Mouse (Mus musculus): ENCODE data around the gene Sox5. TPM values are rescaled to one million over a fixed set of nuclear protein-coding genes. Genes with fewer than 3 reads are reported as not detected.

Sox5 gene
- polyA plus RNA-seq, 1 experiment from 2014 or later: 19.9 TPM

GRCm38 (mm10) chr6:144687681-144688080 lies 94.1 kb downstream of the Sox5 start:
- Histone ChIP-seq H3K36me3 (no peaks in the 10 kb centered on the region), H3K4me2 (no peak overlapping the region), H3K9ac (no peak overlapping the region), H3K27ac (ENCODE audit: poor library complexity, severe bottlenecking) (no peak overlapping the region), H3K9me3 (replicated peaks) (no peaks in the 10 kb centered on the region), H3K27me3 (replicated peaks) (no peaks in the 10 kb centered on the region), H3K4me1 (replicated peaks) (peaks cover 8% of the 10 kb centered on the region), H3K4me3 (no peak overlapping the region)
- no peak for ATAC-seq (ENCODE audit: insufficient number of reproducible peaks, low FRiP score)
- whole genome bisulfite sequencing: 29% methylated on average over 8 of the region's 8 CpGs

GRCm38 (mm10) chr6:144681045-144681789 lies 100.6 kb downstream of the Sox5 start:
- no peak overlapping the region for H3K4me3 ChIP-seq
- no peaks in the 10 kb centered on the region for H3K9me3 ChIP-seq (replicated peaks)
- H3K36me3 ChIP-seq: no peaks in the 10 kb centered on the region
- H3K9ac ChIP-seq: no peak overlapping the region
- no peak overlapping the region for H3K27ac ChIP-seq (ENCODE audit: poor library complexity, severe bottlenecking)
- no peaks in the 10 kb centered on the region for H3K27me3 ChIP-seq (replicated peaks)
- WGBS: 61% methylated on average over 12 of the region's 12 CpGs
- no peak for ATAC-seq (ENCODE audit: insufficient number of reproducible peaks, low FRiP score)
- H3K4me2 ChIP-seq: no peak overlapping the region
- H3K4me1 ChIP-seq (replicated peaks): peaks cover 5% of the 10 kb centered on the region; the same call in 1 of the 2 replicates

- Histone ChIP-seq H3K4me2 (no peak overlapping the region), H3K36me3 (no peaks in the 10 kb centered on the region), H3K27me3 (replicated peaks) (no peaks in the 10 kb centered on the region), H3K4me3 (no peak overlapping the region), H3K9ac (no peak overlapping the region), H3K4me1 (replicated peaks) (peaks cover 5% of the 10 kb centered on the region; the same call in 1 of the 2 replicates), H3K27ac (ENCODE audit: poor library complexity, severe bottlenecking) (no peak overlapping the region), H3K9me3 (replicated peaks) (no peaks in the 10 kb centered on the region)
- WGBS: 85% methylated on average over 9 of the region's 9 CpGs
- no peak for ATAC-seq (ENCODE audit: insufficient number of reproducible peaks, low FRiP score)
Observed at GRCm38 (mm10) chr6:144677491-144678133, 104.2 kb downstream of the Sox5 start.

GRCm38 (mm10) chr6:144675111-144675510 lies 106.7 kb downstream of the Sox5 start:
- 87% methylated on average over 6 of the region's 6 CpGs for WGBS
- H3K9me3 ChIP-seq (replicated peaks): no peaks in the 10 kb centered on the region
- no peaks in the 10 kb centered on the region for H3K27me3 ChIP-seq (replicated peaks)
- H3K27ac ChIP-seq (ENCODE audit: poor library complexity, severe bottlenecking): no peak overlapping the region
- H3K36me3 ChIP-seq: no peaks in the 10 kb centered on the region
- no peak overlapping the region for H3K9ac ChIP-seq
- H3K4me2 ChIP-seq: no peak overlapping the region
- H3K4me1 ChIP-seq (replicated peaks): no peaks in the 10 kb centered on the region
- H3K4me3 ChIP-seq: no peak overlapping the region
- no peak for ATAC-seq (ENCODE audit: insufficient number of reproducible peaks, low FRiP score)

- no peak overlapping the region for H3K9ac ChIP-seq
- 75% methylated on average over 8 of the region's 8 CpGs for WGBS
- H3K4me2 ChIP-seq: no peak overlapping the region
- no peaks in the 10 kb centered on the region for H3K9me3 ChIP-seq (replicated peaks)
- ATAC-seq (ENCODE audit: insufficient number of reproducible peaks, low FRiP score): no peak
- H3K27me3 ChIP-seq (replicated peaks): no peaks in the 10 kb centered on the region
- no peaks in the 10 kb centered on the region for H3K36me3 ChIP-seq
- no peak overlapping the region for H3K4me3 ChIP-seq
- H3K4me1 ChIP-seq (replicated peaks): no peaks in the 10 kb centered on the region
- no peak overlapping the region for H3K27ac ChIP-seq (ENCODE audit: poor library complexity, severe bottlenecking)
Observed at GRCm38 (mm10) chr6:144673906-144674305, 107.9 kb downstream of the Sox5 start.

- ATAC-seq (ENCODE audit: insufficient number of reproducible peaks, low FRiP score): no peak
- Histone ChIP-seq H3K9me3 (replicated peaks) (peaks cover 5% of the 10 kb centered on the region; the same call in 1 of the 2 replicates), H3K4me1 (replicated peaks) (no peaks in the 10 kb centered on the region), H3K9ac (no peak overlapping the region), H3K36me3 (no peaks in the 10 kb centered on the region), H3K4me2 (no peak overlapping the region), H3K27me3 (replicated peaks) (no peaks in the 10 kb centered on the region), H3K4me3 (no peak overlapping the region), H3K27ac (ENCODE audit: poor library complexity, severe bottlenecking) (no peak overlapping the region)
- WGBS: 50% methylated on average over 3 of the region's 3 CpGs
Observed at GRCm38 (mm10) chr6:144670433-144671167, 111.2 kb downstream of the Sox5 start.

GRCm38 (mm10) chr6:144666617-144667016 lies 115.2 kb downstream of the Sox5 start:
- Histone ChIP-seq H3K4me2 (no peak overlapping the region), H3K4me3 (no peak overlapping the region), H3K36me3 (no peaks in the 10 kb centered on the region), H3K27me3 (replicated peaks) (no peaks in the 10 kb centered on the region), H3K9ac (no peak overlapping the region), H3K9me3 (replicated peaks) (peaks cover 5% of the 10 kb centered on the region; the same call in 1 of the 2 replicates), H3K27ac (ENCODE audit: poor library complexity, severe bottlenecking) (no peak overlapping the region), H3K4me1 (replicated peaks) (no peaks in the 10 kb centered on the region)
- no peak for ATAC-seq (ENCODE audit: insufficient number of reproducible peaks, low FRiP score)
- 89% methylated on average over 6 of the region's 6 CpGs for WGBS

GRCm38 (mm10) chr6:144664765-144665164 lies 117.0 kb downstream of the Sox5 start:
- Histone ChIP-seq H3K27ac (ENCODE audit: poor library complexity, severe bottlenecking) (no peak overlapping the region), H3K36me3 (no peaks in the 10 kb centered on the region), H3K4me1 (replicated peaks) (no peaks in the 10 kb centered on the region), H3K4me2 (no peak overlapping the region), H3K9me3 (replicated peaks) (peaks cover 5% of the 10 kb centered on the region; the same call in 1 of the 2 replicates), H3K27me3 (replicated peaks) (no peaks in the 10 kb centered on the region), H3K4me3 (no peak overlapping the region), H3K9ac (no peak overlapping the region)
- no peak for ATAC-seq (ENCODE audit: insufficient number of reproducible peaks, low FRiP score)
- 77% methylated on average over 9 of the region's 9 CpGs for WGBS

GRCm38 (mm10) chr6:144663516-144664074 lies 118.2 kb downstream of the Sox5 start:
- Histone ChIP-seq H3K9ac (no peak overlapping the region), H3K9me3 (replicated peaks) (peaks cover 5% of the 10 kb centered on the region; the same call in 1 of the 2 replicates), H3K36me3 (no peaks in the 10 kb centered on the region), H3K4me3 (no peak overlapping the region), H3K27ac (ENCODE audit: poor library complexity, severe bottlenecking) (no peak overlapping the region), H3K4me2 (no peak overlapping the region), H3K27me3 (replicated peaks) (no peaks in the 10 kb centered on the region), H3K4me1 (replicated peaks) (no peaks in the 10 kb centered on the region)
- WGBS: 80% methylated on average over 4 of the region's 4 CpGs
- no peak for ATAC-seq (ENCODE audit: insufficient number of reproducible peaks, low FRiP score)

- no peaks in the 10 kb centered on the region for H3K9me3 ChIP-seq (replicated peaks)
- WGBS: 73% methylated on average over 10 of the region's 10 CpGs
- H3K36me3 ChIP-seq: no peaks in the 10 kb centered on the region
- ATAC-seq (ENCODE audit: insufficient number of reproducible peaks, low FRiP score): no peak
- H3K27me3 ChIP-seq (replicated peaks): no peaks in the 10 kb centered on the region
- H3K9ac ChIP-seq: no peak overlapping the region
- no peak overlapping the region for H3K4me3 ChIP-seq
- H3K4me2 ChIP-seq: no peak overlapping the region
- H3K4me1 ChIP-seq (replicated peaks): no peaks in the 10 kb centered on the region
- H3K27ac ChIP-seq (ENCODE audit: poor library complexity, severe bottlenecking): no peak overlapping the region
Observed at GRCm38 (mm10) chr6:144659115-144660108, 122.4 kb downstream of the Sox5 start.
